Mouse (Mus musculus) cerebellum, adult (tissue): ENCODE results near the gene 9130230L23Rik.
"Not testable (repeated sequence)": the region's sequence is repeated elsewhere in the genome, so short reads cannot be mapped to it uniquely, and the experiment has no call there.

ENCODE experiments used
- ATAC-seq: cut with Nextera tagmentation; 2 replicates; pipeline ENCODE4 v1.9.2; 2017; ENCODE audit warnings: mild to moderate bottlenecking, moderate library complexity, mixed read lengths; ENCODE audit not compliant: insufficient number of reproducible peaks, low FRiP score, low TSS enrichment

The 9130230L23Rik gene

GRCm38 (mm10) chr5:66008245-66008967 is 4.3 kb upstream of the 9130230L23Rik start:
- no peak for ATAC-seq

DNA sequence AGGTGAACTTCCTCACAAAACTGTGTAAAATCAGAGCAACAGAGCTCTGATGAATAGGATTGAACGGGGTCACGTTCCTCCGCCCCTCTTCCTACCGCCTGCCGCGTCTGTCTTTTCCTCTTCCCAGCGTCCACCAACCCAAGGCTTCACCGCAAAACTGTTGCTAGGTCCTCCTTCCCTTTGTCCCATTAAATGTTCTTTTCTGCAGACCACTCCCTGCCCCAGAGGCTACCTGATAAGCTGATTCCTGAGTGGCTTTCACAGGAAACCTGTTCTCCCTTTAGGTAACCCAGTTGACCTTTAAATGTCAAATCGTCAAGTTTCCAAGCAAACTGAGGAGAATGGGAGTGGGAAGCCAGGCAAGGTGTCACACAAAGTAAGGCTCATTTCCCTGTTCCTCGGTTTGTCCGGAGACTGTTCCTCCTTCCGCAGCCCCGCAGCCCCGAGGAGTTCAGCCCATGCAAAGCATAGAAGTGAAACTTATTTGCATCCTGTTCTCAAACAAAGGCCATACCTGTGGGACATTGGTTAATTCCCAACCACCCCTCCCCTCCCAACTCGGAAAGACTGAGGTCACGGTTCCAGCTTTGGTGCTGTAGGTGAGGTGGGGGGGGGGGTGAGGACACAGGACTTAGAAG is 1.1 kb upstream of the 9130230L23Rik start:
- ATAC-seq, result no peak

DNA sequence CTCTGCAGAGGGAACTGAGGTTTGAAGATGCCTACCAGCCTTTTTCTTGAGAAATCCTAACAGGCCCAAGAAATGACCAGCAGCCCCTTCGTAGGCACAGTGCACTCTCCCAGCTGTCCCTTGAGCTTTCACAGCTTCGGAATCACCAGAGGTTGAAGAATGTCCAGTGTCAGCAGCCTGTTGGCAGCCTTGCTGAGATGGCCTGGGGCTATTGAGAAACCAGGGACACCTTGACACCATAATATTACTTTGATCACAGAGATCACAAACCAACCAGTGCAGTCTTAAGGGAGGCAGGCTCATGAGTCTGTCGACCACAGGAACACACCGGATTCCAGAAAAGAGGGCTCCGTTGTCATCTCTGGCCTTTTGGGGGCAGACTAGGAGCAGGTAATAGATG is 2.9 kb downstream of the 9130230L23Rik start:
- no peak for ATAC-seq

DNA sequence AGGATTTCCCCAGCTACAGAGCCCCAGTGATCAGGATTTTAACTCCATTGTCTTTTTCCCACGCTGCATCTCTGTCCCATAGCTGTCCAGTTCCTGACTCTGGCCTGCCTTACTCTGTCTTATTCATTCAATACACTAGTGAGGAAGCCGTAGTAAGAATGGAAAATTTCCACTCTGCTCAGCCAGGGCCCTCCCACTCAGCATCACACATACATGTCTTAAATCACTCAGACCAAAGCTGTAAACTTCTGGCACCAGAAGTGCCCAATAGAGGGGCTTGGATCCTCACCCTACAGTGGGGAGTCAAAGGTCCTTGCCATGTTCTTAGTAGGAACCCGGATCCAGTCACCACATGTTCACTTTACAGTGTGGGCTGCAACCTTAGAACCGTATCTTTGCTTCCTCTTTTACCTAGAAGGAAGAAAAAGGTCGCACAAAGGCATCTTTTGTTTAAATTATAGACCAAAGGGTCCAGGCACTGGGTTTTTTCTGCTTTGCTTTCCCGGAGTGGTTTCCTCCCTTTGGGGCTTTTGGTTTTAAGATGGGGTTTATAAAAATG is 3.4 kb downstream of the 9130230L23Rik start:
- ATAC-seq, result no peak

DNA sequence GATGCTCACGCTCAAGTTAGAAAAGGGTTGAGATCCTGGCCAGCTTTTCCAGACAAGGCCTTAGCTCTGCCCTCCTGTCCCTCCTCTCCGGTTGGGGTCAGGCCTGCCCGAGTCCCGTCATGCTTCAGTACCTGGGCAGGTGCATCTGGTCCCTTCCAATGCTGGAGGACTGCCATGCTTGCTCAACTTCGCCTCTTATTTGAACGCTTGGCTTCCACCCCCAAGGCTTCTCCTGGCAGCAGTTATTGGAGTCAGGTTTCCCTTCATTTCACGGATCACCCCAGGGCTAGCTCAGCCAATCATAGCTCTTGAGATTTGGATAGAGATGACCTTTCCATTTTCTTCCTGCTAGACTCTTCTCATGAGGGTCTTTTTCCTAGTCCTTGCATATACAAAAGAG is 4.0 kb downstream of the 9130230L23Rik start:
- ATAC-seq, result no peak

- ATAC-seq, result no peak
Observed at GRCm38 (mm10) chr5:65999106-65999505, 5.0 kb downstream of the 9130230L23Rik start.

- ATAC-seq, result no peak
Observed at GRCm38 (mm10) chr5:65997813-65998212, 6.3 kb downstream of the 9130230L23Rik start.

DNA sequence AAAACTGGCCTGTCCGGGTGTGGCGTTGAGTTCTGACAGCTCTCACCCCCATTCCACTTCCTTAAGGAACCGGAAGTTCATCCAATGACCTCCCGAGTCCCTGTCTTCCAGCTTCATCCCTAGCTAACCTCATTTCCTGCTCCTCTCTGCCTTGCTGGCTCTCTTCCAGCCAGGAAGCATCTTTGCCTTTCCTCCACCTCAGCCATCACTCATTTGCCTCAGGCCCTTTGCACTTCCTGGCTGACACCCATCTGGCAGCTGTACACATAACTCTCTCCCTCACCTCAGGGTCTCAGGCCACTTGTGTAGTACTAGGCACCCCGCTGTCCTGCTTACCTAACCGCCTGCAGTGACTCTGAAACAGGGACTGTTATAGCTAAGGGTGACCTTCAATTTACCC is 9.4 kb downstream of the 9130230L23Rik start:
- ATAC-seq, result 0 out of 2 replicates have a peak, but pooled peaks have one; percentile 26

- no peak for ATAC-seq
Observed at GRCm38 (mm10) chr5:65991191-65991590, 12.9 kb downstream of the 9130230L23Rik start.

DNA sequence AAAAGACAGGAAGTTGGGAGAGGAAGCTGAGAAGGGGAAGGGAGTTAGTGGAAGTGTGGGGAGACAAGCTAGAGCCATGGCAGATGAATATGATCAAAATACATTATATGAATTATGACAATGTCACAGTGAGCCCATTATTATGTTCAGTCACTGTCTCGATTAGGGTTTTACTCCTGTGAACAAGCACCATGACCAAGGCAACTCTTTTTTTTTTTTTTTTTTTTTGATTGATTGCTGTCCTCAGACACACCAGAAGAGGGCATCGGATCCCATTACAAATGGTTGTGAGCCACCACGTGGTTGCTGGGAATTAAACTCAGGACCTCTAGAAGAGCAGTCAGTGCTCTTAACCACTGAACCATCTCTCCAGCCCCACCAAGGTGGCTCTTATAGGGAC is 17.1 kb downstream of the 9130230L23Rik start:
- ATAC-seq, result not testable (repeated sequence)

DNA sequence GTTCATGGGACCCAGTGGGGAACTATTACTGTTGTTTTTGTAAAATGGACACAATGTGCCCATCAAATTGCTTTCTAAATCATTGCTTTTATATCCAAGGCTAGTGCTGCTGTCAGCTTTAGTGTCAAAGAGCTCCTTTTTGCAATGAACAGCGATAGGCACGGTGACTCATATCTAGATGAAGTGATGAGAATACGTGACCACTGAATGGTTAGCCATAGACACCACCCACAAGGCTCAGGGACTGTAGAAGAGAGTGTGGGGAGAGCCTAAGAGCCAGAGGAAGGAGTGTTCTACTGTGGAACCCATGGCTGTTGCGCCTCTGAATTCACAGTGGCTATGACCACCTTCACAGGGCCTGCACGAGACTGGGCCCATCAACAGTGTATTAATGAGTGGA is 17.7 kb downstream of the 9130230L23Rik start:
- no peak for ATAC-seq

GRCm38 (mm10) chr5:65975731-65976130 is 28.4 kb downstream of the 9130230L23Rik start:
- ATAC-seq, result no peak

DNA sequence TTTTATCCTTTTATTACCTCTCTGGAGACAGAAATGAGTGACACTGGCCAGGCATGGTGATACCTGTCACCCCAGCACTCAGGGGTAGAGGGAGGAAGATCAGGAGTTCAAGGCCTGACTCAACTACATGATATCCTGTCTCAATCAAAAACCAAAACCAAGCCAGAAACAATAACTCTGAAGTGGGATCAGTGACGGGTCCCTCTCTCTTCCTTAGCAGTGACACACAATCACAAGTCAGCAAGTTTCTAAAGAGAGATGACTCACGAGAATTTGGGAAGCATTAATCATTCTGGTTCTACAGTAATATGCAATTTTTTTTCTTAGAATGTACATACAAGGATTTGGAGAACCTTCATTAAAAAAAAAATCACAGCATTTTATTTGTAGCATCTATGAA is 30.9 kb downstream of the 9130230L23Rik start:
- ATAC-seq, result no peak

- no peak for ATAC-seq
Observed at GRCm38 (mm10) chr5:65968004-65968403, 36.1 kb downstream of the 9130230L23Rik start.

DNA sequence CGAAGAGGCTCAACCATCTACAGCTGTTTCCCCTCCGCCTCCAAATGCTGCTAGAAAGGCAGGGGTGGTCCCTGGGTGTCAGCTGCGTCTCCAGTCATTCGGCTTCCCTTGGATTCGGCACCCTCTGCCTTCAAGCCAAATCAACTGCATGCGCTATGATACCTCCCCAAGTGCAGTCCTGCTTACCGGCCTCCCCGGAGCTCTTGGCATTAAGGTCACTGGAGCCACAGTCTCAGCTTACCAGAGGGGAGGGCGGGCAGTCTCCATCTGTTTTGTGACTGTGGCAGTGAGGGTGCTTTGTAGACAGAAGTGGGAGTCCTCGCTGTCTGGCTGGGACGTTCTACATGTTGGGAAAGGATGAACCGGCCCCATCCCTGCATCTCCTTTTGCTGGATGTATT is 37.0 kb downstream of the 9130230L23Rik start:
- no peak for ATAC-seq

DNA sequence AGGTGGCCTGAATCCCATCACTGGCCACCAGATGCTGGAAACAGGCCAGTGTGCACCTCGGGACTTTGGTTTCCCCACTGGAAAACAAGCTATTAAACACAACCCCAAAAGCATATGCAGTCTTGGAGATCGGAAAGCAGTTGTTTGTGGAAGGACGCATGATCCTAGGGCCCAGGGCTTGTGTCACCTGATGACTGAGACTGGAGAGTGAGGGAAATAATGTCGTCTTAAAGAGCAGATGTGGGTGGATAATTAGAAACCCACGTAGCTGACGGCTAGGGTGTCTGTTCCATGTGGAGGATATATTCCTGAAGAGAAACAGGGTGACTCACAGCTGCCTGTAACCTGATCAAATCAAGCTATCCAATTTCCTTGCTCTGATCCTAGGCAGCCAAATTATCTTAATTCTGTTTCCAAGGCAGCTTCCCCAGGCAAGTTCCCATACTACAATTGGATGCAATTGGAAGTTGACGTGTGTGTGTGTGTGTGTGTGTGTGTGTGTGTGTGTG is 38.3 kb downstream of the 9130230L23Rik start:
- no peak for ATAC-seq

DNA sequence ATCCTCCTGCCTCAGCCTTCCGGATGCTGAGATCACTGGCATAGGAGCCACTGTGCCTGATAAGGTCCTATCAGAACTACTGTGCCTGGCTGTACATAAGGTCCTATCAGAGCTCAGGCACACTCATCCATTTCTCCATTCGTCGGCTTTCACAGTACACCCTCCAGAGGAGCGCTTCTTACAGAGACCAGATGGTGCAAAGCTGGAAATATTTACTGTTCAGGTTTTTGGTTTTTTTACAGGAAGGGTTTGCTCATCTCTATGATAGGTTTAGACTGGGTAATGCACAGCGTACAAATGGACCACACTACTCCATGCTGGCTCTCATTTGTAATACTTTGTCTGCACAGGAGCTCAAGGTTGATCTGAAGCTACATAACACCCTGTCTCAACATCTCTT is 40.8 kb downstream of the 9130230L23Rik start:
- ATAC-seq, result no peak

DNA sequence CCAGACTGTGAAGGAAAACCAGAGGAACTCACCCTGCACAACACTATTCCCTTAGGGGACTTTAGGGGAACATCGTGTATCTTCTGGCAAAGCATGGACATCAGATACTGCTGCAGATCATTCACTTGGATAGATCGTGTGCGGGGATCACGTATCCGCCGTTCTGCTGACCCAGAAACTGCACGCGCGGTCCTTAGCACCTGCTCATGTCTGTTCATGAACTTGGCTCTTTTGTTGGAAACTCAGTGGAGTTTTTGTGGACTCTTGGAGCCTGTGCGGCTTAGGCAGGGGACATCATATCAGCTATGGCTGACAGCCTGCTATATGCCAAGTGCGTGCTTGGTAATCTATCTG is 43.5 kb downstream of the 9130230L23Rik start:
- no peak for ATAC-seq

- no peak for ATAC-seq
Observed at GRCm38 (mm10) chr5:65959893-65960596, 44.0 kb downstream of the 9130230L23Rik start.

DNA sequence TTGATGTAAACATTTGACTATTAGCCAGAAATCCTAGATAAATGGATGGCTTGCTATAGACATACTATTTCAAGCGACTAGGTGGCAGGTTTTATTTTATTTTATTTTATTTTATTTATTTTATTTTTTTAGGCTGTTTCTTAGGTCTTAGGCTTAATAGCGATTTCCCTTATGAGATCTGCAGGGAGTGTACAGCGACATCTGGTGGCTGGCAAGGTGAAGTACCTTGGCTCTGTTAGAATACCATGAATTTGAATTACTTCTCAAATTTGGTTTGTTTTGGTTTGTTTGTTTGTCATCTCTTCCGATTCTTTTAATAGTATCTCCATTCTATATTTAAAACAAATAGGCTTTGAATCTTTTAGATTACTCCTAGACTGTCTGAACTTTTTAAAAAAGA is 45.5 kb downstream of the 9130230L23Rik start:
- ATAC-seq, result no peak
